ENCODE assay signal across 11 mouse cellular contexts in the genomic region with DNA sequence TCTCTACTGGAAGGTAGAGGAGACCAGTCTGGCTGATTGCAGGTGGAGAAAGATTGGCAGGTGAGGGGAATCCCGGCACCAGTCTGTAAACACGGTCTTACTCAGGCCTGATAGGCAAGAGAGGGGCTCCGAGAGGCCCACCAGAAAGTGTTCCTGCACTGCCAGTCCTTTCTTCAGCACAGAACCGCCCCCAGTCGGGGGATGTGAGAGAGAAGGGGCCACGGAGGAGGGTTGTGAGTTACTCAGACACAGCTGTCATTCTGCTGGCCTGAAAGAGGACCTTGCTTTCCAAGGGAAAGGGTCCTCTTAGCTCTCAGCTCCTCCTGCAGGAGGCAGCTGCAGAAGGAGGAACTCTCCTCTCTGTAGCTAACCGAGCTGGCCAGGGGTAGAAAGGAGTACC. TPM values are rescaled to one million over a fixed set of nuclear protein-coding genes. Genes with fewer than 3 reads are reported as not detected.
DNase-seq lines count a peak whose midpoint lies in the region; ATAC-seq and TF ChIP-seq lines count a peak whose summit lies in the region.
"Had no signal": no experiment of that assay in that cellular context is flagged by ENCODE, and none has a peak within 500 bp of the region (broad histone marks: within the 10 kb centered on the region; RNA-seq: fewer than 3 reads in every experiment).

No protein-coding gene starts in this region.

- intact Hi-C loops in left cerebral cortex, postnatal 4 days (cut with DNase I): no loop called here

- WGBS in kidney, embryonic 15.5 days: 24% methylated on average over 7 of the region's 7 CpGs
- 25% methylated on average over 7 of the region's 7 CpGs for WGBS in hindbrain, embryonic 10.5 days
- 29% methylated on average over 7 of the region's 7 CpGs for WGBS in olfactory bulb, adult 2 months
- 10% methylated on average over 7 of the region's 7 CpGs for WGBS in liver, embryonic 11.5 days

- H3K27ac ChIP-seq in kidney, embryonic 15.5 days: no peak overlapping the region
- H3K27ac ChIP-seq in hindbrain, embryonic 10.5 days: no peak overlapping the region
- H3K27ac ChIP-seq in olfactory bulb, adult 2 months (ENCODE audit: insufficient read depth, low read depth, low read length): peak overlapping the region; percentile 76
- H3K27ac ChIP-seq in liver, embryonic 11.5 days (ENCODE audit: low read depth, low read length): no peak overlapping the region

- H3K4me1 ChIP-seq in kidney, embryonic 15.5 days: peaks cover 10% of the 10 kb centered on the region
- peaks cover 18% of the 10 kb centered on the region for H3K4me1 ChIP-seq in hindbrain, embryonic 10.5 days (replicated peaks)
- peaks cover 17% of the 10 kb centered on the region for H3K4me1 ChIP-seq in olfactory bulb, adult 2 months (ENCODE audit: control insufficient read depth, insufficient read depth, low read length)
- H3K4me1 ChIP-seq in liver, embryonic 11.5 days (replicated peaks; ENCODE audit: control insufficient read depth, insufficient read depth, low read length): no peaks in the 10 kb centered on the region

- H3K4me3 ChIP-seq in kidney, embryonic 15.5 days (replicated peaks): peak overlapping the region; percentile 56; the same call in 1 of the 2 replicates
- H3K4me3 ChIP-seq in hindbrain, embryonic 10.5 days: peak overlapping the region; percentile 69
- peak overlapping the region; percentile 79 for H3K4me3 ChIP-seq in olfactory bulb, adult 2 months (ENCODE audit: insufficient read depth, low read depth, low read length)
- H3K4me3 ChIP-seq in liver, embryonic 11.5 days (ENCODE audit: low read depth, low read length): no peak overlapping the region

- H3K4me2 ChIP-seq in kidney, embryonic 15.5 days: peak overlapping the region; percentile 85
- no peak overlapping the region for H3K4me2 ChIP-seq in liver, embryonic 11.5 days

- H3K36me3 ChIP-seq in kidney, embryonic 15.5 days: no peaks in the 10 kb centered on the region
- no peaks in the 10 kb centered on the region for H3K36me3 ChIP-seq in hindbrain, embryonic 10.5 days
- no peaks in the 10 kb centered on the region for H3K36me3 ChIP-seq in liver, embryonic 11.5 days (ENCODE audit: control insufficient read depth, insufficient read depth, low read length)

- no peak for TF ChIP-seq POLR2A in olfactory bulb, adult 2 months (IDR thresholded peaks at IDR 0.05; ENCODE audit: insufficient read depth, low read depth, low read length)

- no peak overlapping the region for H3K9ac ChIP-seq in kidney, embryonic 15.5 days
- no peak overlapping the region for H3K9ac ChIP-seq in liver, embryonic 11.5 days (ENCODE audit: low read depth, low read length)

- no peaks in the 10 kb centered on the region for H3K9me3 ChIP-seq in kidney, embryonic 15.5 days (replicated peaks)
- H3K9me3 ChIP-seq in hindbrain, embryonic 10.5 days: no peaks in the 10 kb centered on the region
- H3K9me3 ChIP-seq in liver, embryonic 11.5 days (ENCODE audit: control insufficient read depth, low read length): no peaks in the 10 kb centered on the region

- no peak for ATAC-seq in kidney, embryonic 15.5 days (replicated peaks; ENCODE audit: low FRiP score)
- no peak for ATAC-seq in liver, embryonic 11.5 days (replicated peaks; ENCODE audit: low FRiP score)
- no peak for ATAC-seq in granulocyte monocyte progenitor cell, adult 5-6 weeks (replicated peaks; ENCODE audit: poor library complexity, severe bottlenecking)

- DNase-seq in kidney, postnatal 10 days: no peak
- no peak for DNase-seq in hindbrain, embryonic 10.5 days (ENCODE audit: low spot score)
- DNase-seq in left cerebral cortex, postnatal 4 days: peak; percentile 7
- DNase-seq in liver, embryonic 11.5 days (ENCODE audit: low spot score): no peak
- DNase-seq in embryo, embryonic 9.5 days (ENCODE audit: extremely low spot score): no peak
- DNase-seq: lung, embryonic 14.5 days; thymus, postnatal 25 days had no signal

- TF ChIP-seq CTCF in olfactory bulb, adult 2 months (IDR thresholded peaks at IDR 0.05; ENCODE audit: insufficient read depth, low read depth, low read length): no peak

- H3K27me3 ChIP-seq in kidney, embryonic 15.5 days: peaks cover 29% of the 10 kb centered on the region
- peaks cover 45% of the 10 kb centered on the region for H3K27me3 ChIP-seq in hindbrain, embryonic 10.5 days (ENCODE audit: insufficient read depth, poor library complexity, severe bottlenecking)
- peaks cover 31% of the 10 kb centered on the region for H3K27me3 ChIP-seq in liver, embryonic 11.5 days (replicated peaks; ENCODE audit: control insufficient read depth, insufficient read depth, low read length)

RNA-seq across cellular contexts. Expression of a gene that starts 1.0 kb away (rescaled TPM):
- 0.87 and 1.1 TPM in 2 replicates for polyA plus RNA-seq in kidney, embryonic 15.5 days (2015; fragmentation: Nextera tagmentation; extraction: Ambion mirVana)
- polyA plus RNA-seq in hindbrain, embryonic 10.5 days (2016; fragmentation: Nextera tagmentation; extraction: Ambion mirVana): 0.06 and 0.10 TPM in 2 replicates
- total RNA-seq in left cerebral cortex, postnatal 4 days (2021): 10 to 100 TPM in 1 of 2 experiments, 1 to 10 TPM in 1; 9.2 to 10.7 TPM
- not detected in 2 replicates for polyA plus RNA-seq in olfactory bulb, adult 2 months (2012; ENCODE audit: insufficient read depth, insufficient read length, low replicate concordance, missing spikeins)
- 0.07 TPM in 1 of 2 replicates, not detected in the other for polyA plus RNA-seq in liver, embryonic 11.5 days (2014; fragmentation: Nextera tagmentation; extraction: Ambion mirVana)
- total RNA-seq in granulocyte monocyte progenitor cell, adult 5-6 weeks (2014; fragmentation: Nextera tagmentation): not detected in 2 replicates
- not detected in 2 replicates for total RNA-seq in granulocyte monocyte progenitor cell, adult 5-6 weeks (2017)
- total RNA-seq: neutrophil, adult 5-6 weeks had no signal
